Mouse (Mus musculus): ENCODE measurements around the gene Car5a. TPM values are rescaled to one million over a fixed set of nuclear protein-coding genes. Genes with fewer than 3 reads are reported as not detected.

The Car5a gene
- polyA plus RNA-seq, 1 experiment from 2014 or later: 0.51 TPM

GRCm38 (mm10) chr8:121892875-121893274, 51.8 kb downstream of the Car5a start:
- H3K9ac ChIP-seq (replicated peaks): no peak overlapping the region
- H3K27ac ChIP-seq: no peak overlapping the region
- peaks cover 11% of the 10 kb centered on the region for H3K4me1 ChIP-seq (replicated peaks)
- H3K4me3 ChIP-seq (replicated peaks): no peak overlapping the region
- WGBS: 90% methylated on average over 5 of the region's 5 CpGs
- peaks cover 9% of the 10 kb centered on the region; the same call in 1 of the 2 replicates for H3K36me3 ChIP-seq
- no peak for ATAC-seq (ENCODE audit: insufficient number of reproducible peaks, insufficient read depth, low FRiP score, low TSS enrichment, low read depth)
- no peaks in the 10 kb centered on the region for H3K27me3 ChIP-seq
- no peak overlapping the region for H3K4me2 ChIP-seq
- H3K9me3 ChIP-seq: no peaks in the 10 kb centered on the region

GRCm38 (mm10) chr8:121889810-121890785, 54.6 kb downstream of the Car5a start:
- no peak for ATAC-seq (ENCODE audit: insufficient number of reproducible peaks, insufficient read depth, low FRiP score, low TSS enrichment, low read depth)
- Histone ChIP-seq H3K27ac (no peak overlapping the region), H3K4me1 (replicated peaks) (no peaks in the 10 kb centered on the region), H3K27me3 (no peaks in the 10 kb centered on the region), H3K4me2 (no peak overlapping the region), H3K36me3 (peaks cover 37% of the 10 kb centered on the region), H3K4me3 (replicated peaks) (no peak overlapping the region), H3K9ac (replicated peaks) (no peak overlapping the region), H3K9me3 (no peaks in the 10 kb centered on the region)
- 78% methylated on average over 15 of the region's 15 CpGs for WGBS

- Histone ChIP-seq H3K4me2 (no peak overlapping the region), H3K9me3 (no peaks in the 10 kb centered on the region), H3K27ac (no peak overlapping the region), H3K4me3 (replicated peaks) (no peak overlapping the region), H3K4me1 (replicated peaks) (no peaks in the 10 kb centered on the region), H3K36me3 (peaks cover 45% of the 10 kb centered on the region), H3K9ac (replicated peaks) (no peak overlapping the region), H3K27me3 (no peaks in the 10 kb centered on the region)
- WGBS: 100% methylated on average over 1 of the region's 1 CpGs
- ATAC-seq (ENCODE audit: insufficient number of reproducible peaks, insufficient read depth, low FRiP score, low TSS enrichment, low read depth): no peak
Measured at GRCm38 (mm10) chr8:121889317-121889716, 55.4 kb downstream of the Car5a start.

- H3K4me3 ChIP-seq (replicated peaks): no peak overlapping the region
- no peaks in the 10 kb centered on the region for H3K9me3 ChIP-seq
- no peaks in the 10 kb centered on the region for H3K4me1 ChIP-seq (replicated peaks)
- H3K4me2 ChIP-seq: no peak overlapping the region
- no peak for ATAC-seq (ENCODE audit: insufficient number of reproducible peaks, insufficient read depth, low FRiP score, low TSS enrichment, low read depth)
- H3K9ac ChIP-seq (replicated peaks): no peak overlapping the region
- H3K27me3 ChIP-seq: no peaks in the 10 kb centered on the region
- WGBS: 63% methylated on average over 1 of the region's 1 CpGs
- peaks cover 53% of the 10 kb centered on the region for H3K36me3 ChIP-seq
- H3K27ac ChIP-seq: no peak overlapping the region
Measured at GRCm38 (mm10) chr8:121887547-121887946, 57.2 kb downstream of the Car5a start.

- Histone ChIP-seq H3K9me3 (no peaks in the 10 kb centered on the region), H3K9ac (replicated peaks) (no peak overlapping the region), H3K4me3 (replicated peaks) (no peak overlapping the region), H3K36me3 (peaks cover 68% of the 10 kb centered on the region), H3K4me2 (no peak overlapping the region), H3K4me1 (replicated peaks) (peaks cover 3% of the 10 kb centered on the region; the same call in 1 of the 2 replicates), H3K27me3 (no peaks in the 10 kb centered on the region), H3K27ac (no peak overlapping the region)
- 84% methylated on average over 6 of the region's 6 CpGs for WGBS
- no peak for ATAC-seq (ENCODE audit: insufficient number of reproducible peaks, insufficient read depth, low FRiP score, low TSS enrichment, low read depth)
Measured at GRCm38 (mm10) chr8:121885433-121885832, 59.3 kb downstream of the Car5a start.

- H3K4me2 ChIP-seq: no peak overlapping the region
- H3K36me3 ChIP-seq: peaks cover 70% of the 10 kb centered on the region
- H3K27me3 ChIP-seq: no peaks in the 10 kb centered on the region
- WGBS: 90% methylated on average over 9 of the region's 9 CpGs
- no peak overlapping the region for H3K27ac ChIP-seq
- no peaks in the 10 kb centered on the region for H3K9me3 ChIP-seq
- H3K4me3 ChIP-seq (replicated peaks): no peak overlapping the region
- H3K4me1 ChIP-seq (replicated peaks): peaks cover 3% of the 10 kb centered on the region; the same call in 1 of the 2 replicates
- ATAC-seq (ENCODE audit: insufficient number of reproducible peaks, insufficient read depth, low FRiP score, low TSS enrichment, low read depth): no peak
- no peak overlapping the region for H3K9ac ChIP-seq (replicated peaks)
Measured at GRCm38 (mm10) chr8:121885001-121885400, 59.7 kb downstream of the Car5a start.

- H3K36me3 ChIP-seq: peaks cover 70% of the 10 kb centered on the region
- no peak overlapping the region for H3K4me3 ChIP-seq (replicated peaks)
- WGBS: 88% methylated on average over 3 of the region's 3 CpGs
- H3K27ac ChIP-seq: no peak overlapping the region
- H3K4me2 ChIP-seq: no peak overlapping the region
- no peaks in the 10 kb centered on the region for H3K27me3 ChIP-seq
- no peak overlapping the region for H3K9ac ChIP-seq (replicated peaks)
- H3K4me1 ChIP-seq (replicated peaks): peaks cover 3% of the 10 kb centered on the region; the same call in 1 of the 2 replicates
- no peak for ATAC-seq (ENCODE audit: insufficient number of reproducible peaks, insufficient read depth, low FRiP score, low TSS enrichment, low read depth)
- no peaks in the 10 kb centered on the region for H3K9me3 ChIP-seq
Measured at GRCm38 (mm10) chr8:121884181-121884580, 60.5 kb downstream of the Car5a start.

GRCm38 (mm10) chr8:121881921-121882320, 62.8 kb downstream of the Car5a start:
- Histone ChIP-seq H3K27ac (no peak overlapping the region), H3K27me3 (no peaks in the 10 kb centered on the region), H3K36me3 (peaks cover 60% of the 10 kb centered on the region), H3K4me2 (no peak overlapping the region), H3K9me3 (no peaks in the 10 kb centered on the region), H3K9ac (replicated peaks) (no peak overlapping the region), H3K4me3 (replicated peaks) (no peak overlapping the region), H3K4me1 (replicated peaks) (peaks cover 3% of the 10 kb centered on the region; the same call in 1 of the 2 replicates)
- ATAC-seq (ENCODE audit: insufficient number of reproducible peaks, insufficient read depth, low FRiP score, low TSS enrichment, low read depth): no peak
- WGBS: 95% methylated on average over 5 of the region's 5 CpGs

GRCm38 (mm10) chr8:121880818-121881217, 63.9 kb downstream of the Car5a start:
- no peak for ATAC-seq (ENCODE audit: insufficient number of reproducible peaks, insufficient read depth, low FRiP score, low TSS enrichment, low read depth)
- Histone ChIP-seq H3K4me2 (no peak overlapping the region), H3K4me1 (replicated peaks) (peaks cover 3% of the 10 kb centered on the region; the same call in 1 of the 2 replicates), H3K9ac (replicated peaks) (no peak overlapping the region), H3K27me3 (no peaks in the 10 kb centered on the region), H3K27ac (no peak overlapping the region), H3K4me3 (replicated peaks) (no peak overlapping the region), H3K9me3 (no peaks in the 10 kb centered on the region), H3K36me3 (peaks cover 49% of the 10 kb centered on the region)
- 38% methylated on average over 1 of the region's 1 CpGs for WGBS

GRCm38 (mm10) chr8:121879712-121880111, 65.0 kb downstream of the Car5a start:
- H3K27ac ChIP-seq: no peak overlapping the region
- peaks cover 9% of the 10 kb centered on the region for H3K4me1 ChIP-seq (replicated peaks)
- H3K4me2 ChIP-seq: no peak overlapping the region
- H3K36me3 ChIP-seq: peaks cover 38% of the 10 kb centered on the region
- H3K9ac ChIP-seq (replicated peaks): no peak overlapping the region
- H3K27me3 ChIP-seq: no peaks in the 10 kb centered on the region
- WGBS: 82% methylated on average over 3 of the region's 3 CpGs
- H3K9me3 ChIP-seq: no peaks in the 10 kb centered on the region
- ATAC-seq (ENCODE audit: insufficient number of reproducible peaks, insufficient read depth, low FRiP score, low TSS enrichment, low read depth): no peak
- H3K4me3 ChIP-seq (replicated peaks): no peak overlapping the region

GRCm38 (mm10) chr8:121877828-121878480, 66.8 kb downstream of the Car5a start:
- no peak for ATAC-seq (ENCODE audit: insufficient number of reproducible peaks, insufficient read depth, low FRiP score, low TSS enrichment, low read depth)
- 82% methylated on average over 7 of the region's 7 CpGs for WGBS
- no peak overlapping the region for H3K4me2 ChIP-seq
- H3K9ac ChIP-seq (replicated peaks): no peak overlapping the region
- H3K4me3 ChIP-seq (replicated peaks): no peak overlapping the region
- no peaks in the 10 kb centered on the region for H3K9me3 ChIP-seq
- no peaks in the 10 kb centered on the region for H3K27me3 ChIP-seq
- H3K36me3 ChIP-seq: peaks cover 20% of the 10 kb centered on the region
- H3K4me1 ChIP-seq (replicated peaks): peaks cover 18% of the 10 kb centered on the region
- H3K27ac ChIP-seq: no peak overlapping the region

All from limb, embryonic 12.5 days (tissue).